Mouse (Mus musculus): ENCODE measurements around the gene Man2c1. TPM values are rescaled to one million over a fixed set of nuclear protein-coding genes. Genes with fewer than 3 reads are reported as not detected.

Man2c1 gene
- polyA plus RNA-seq (2015; fragmentation: Nextera tagmentation; extraction: Ambion mirVana): 47.6 and 47.8 TPM in 2 replicates

GRCm38 (mm10) chr9:57130577-57131433, at the start of gene Man2c1:
TSS of gene Man2c1 (plus strand) at chr9:57130690.

GRCm38 (mm10) chr9:57148144-57148878, 17.8 kb downstream of the Man2c1 start, which contains the start of gene Neil1:
TSS of gene Neil1 (minus strand) at chr9:57148305.

GRCm38 (mm10) chr9:57158013-57158470, 27.6 kb downstream of the Man2c1 start, which contains the start of gene Commd4:
TSS of gene Commd4 (minus strand) at chr9:57158331.

Other genes with a start within 250 kb of the Man2c1 start
- gene Snx33, start 202.3 kb upstream of the Man2c1 start, polyA plus RNA-seq (2015; fragmentation: Nextera tagmentation; extraction: Ambion mirVana): 7.1 and 7.6 TPM in 2 replicates
- gene Imp3, start 193.2 kb upstream of the Man2c1 start, polyA plus RNA-seq (2015; fragmentation: Nextera tagmentation; extraction: Ambion mirVana): 67.5 and 77.8 TPM in 2 replicates
- 13.2 and 13.7 TPM in 2 replicates for gene Snupn, start 179.8 kb upstream of the Man2c1 start, polyA plus RNA-seq (2015; fragmentation: Nextera tagmentation; extraction: Ambion mirVana)
- 13.6 and 16.3 TPM in 2 replicates for gene Ptpn9, start 135.8 kb upstream of the Man2c1 start, polyA plus RNA-seq (2015; fragmentation: Nextera tagmentation; extraction: Ambion mirVana)
- gene Sin3a, start 58.6 kb upstream of the Man2c1 start, polyA plus RNA-seq (2015; fragmentation: Nextera tagmentation; extraction: Ambion mirVana): 11.9 and 12.5 TPM in 2 replicates
- 4.5 and 4.9 TPM in 2 replicates for gene Neil1, start 17.6 kb downstream of the Man2c1 start, polyA plus RNA-seq (2015; fragmentation: Nextera tagmentation; extraction: Ambion mirVana)
- 74.8 and 80.2 TPM in 2 replicates for gene Commd4, start 27.6 kb downstream of the Man2c1 start, polyA plus RNA-seq (2015; fragmentation: Nextera tagmentation; extraction: Ambion mirVana)
- gene Trcg1, start 105.9 kb downstream of the Man2c1 start, polyA plus RNA-seq (2015; fragmentation: Nextera tagmentation; extraction: Ambion mirVana): 0.07 TPM in 1 of 2 replicates, not detected in the other
- 16.5 and 21.7 TPM in 2 replicates for gene 1700017B05Rik, start 131.9 kb downstream of the Man2c1 start, polyA plus RNA-seq (2015; fragmentation: Nextera tagmentation; extraction: Ambion mirVana)

Measured in urinary bladder, postnatal 0 days (tissue).